Mouse (Mus musculus): ENCODE measurements around the gene Nudt22.

DNA sequence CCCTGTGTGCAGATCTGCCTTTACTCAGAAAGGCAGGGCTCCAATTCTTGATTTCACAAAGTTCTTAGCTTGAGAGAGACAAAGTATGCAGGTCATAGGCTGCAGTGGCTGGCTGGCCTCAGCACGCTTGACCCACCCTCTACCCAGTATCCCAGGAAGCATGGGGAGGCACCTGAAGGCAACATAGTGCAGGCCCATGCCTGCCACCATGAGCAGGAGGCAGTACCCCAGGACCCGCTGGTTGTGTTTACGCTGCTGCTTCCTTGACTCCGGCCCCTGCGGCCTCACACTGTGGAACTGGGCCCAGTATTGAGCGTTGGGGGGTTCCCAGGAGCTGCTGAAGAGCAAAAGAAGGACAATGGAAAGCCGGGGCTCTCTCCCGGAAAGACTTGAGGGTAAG is 6.7 kb downstream of the Nudt22 start:
- TF ChIP-seq CTCF (IDR thresholded peaks at IDR 0.05) (no peak), EP300 (IDR thresholded peaks at IDR 0.05) (no peak)
